Mouse (Mus musculus): Measurements from ENCODE around the gene Mpg.
A peak's percentile ranks its signal among the peaks of the same experiment; 100 is the strongest.

Mpg gene

GRCm38 (mm10) chr11:32226124-32226871 lies at the start of gene Mpg:
TSS of gene Mpg (plus strand) at chr11:32226505.
- peak; percentile 94 for DNase-seq (ENCODE audit: low read depth, low spot score)

- no peak for DNase-seq (ENCODE audit: low read depth, low spot score)
Measured at GRCm38 (mm10) chr11:32178506-32178905, 47.8 kb upstream of the Mpg start.

GRCm38 (mm10) chr11:32181246-32181645 lies 45.1 kb upstream of the Mpg start:
- no peak for DNase-seq (ENCODE audit: low read depth, low spot score)

GRCm38 (mm10) chr11:32181973-32182868 lies 44.1 kb upstream of the Mpg start:
- peak; percentile 82 for DNase-seq (ENCODE audit: low read depth, low spot score)

GRCm38 (mm10) chr11:32184469-32184868 lies 41.8 kb upstream of the Mpg start:
- DNase-seq (ENCODE audit: low read depth, low spot score): no peak

- DNase-seq (ENCODE audit: low read depth, low spot score): no peak
Measured at GRCm38 (mm10) chr11:32186031-32186430, 40.3 kb upstream of the Mpg start.

- DNase-seq (ENCODE audit: low read depth, low spot score): no peak
Measured at GRCm38 (mm10) chr11:32187256-32187655, 39.0 kb upstream of the Mpg start.

GRCm38 (mm10) chr11:32188881-32189280 lies 37.4 kb upstream of the Mpg start:
- DNase-seq (ENCODE audit: low read depth, low spot score): no peak

GRCm38 (mm10) chr11:32189434-32189833 lies 36.9 kb upstream of the Mpg start:
- DNase-seq (ENCODE audit: low read depth, low spot score): no peak

- DNase-seq (ENCODE audit: low read depth, low spot score): no peak
Measured at GRCm38 (mm10) chr11:32190119-32190518, 36.2 kb upstream of the Mpg start.

- DNase-seq (ENCODE audit: low read depth, low spot score): no peak
Measured at GRCm38 (mm10) chr11:32190603-32191110, 35.6 kb upstream of the Mpg start.

GRCm38 (mm10) chr11:32193156-32193555 lies 33.1 kb upstream of the Mpg start:
- DNase-seq (ENCODE audit: low read depth, low spot score): no peak

- no peak for DNase-seq (ENCODE audit: low read depth, low spot score)
Measured at GRCm38 (mm10) chr11:32194086-32194485, 32.2 kb upstream of the Mpg start.

GRCm38 (mm10) chr11:32194626-32195025 lies 31.7 kb upstream of the Mpg start:
- no peak for DNase-seq (ENCODE audit: low read depth, low spot score)

GRCm38 (mm10) chr11:32195867-32196540 lies 30.3 kb upstream of the Mpg start:
- peak; percentile 64 for DNase-seq (ENCODE audit: low read depth, low spot score)

GRCm38 (mm10) chr11:32196727-32197126 lies 29.6 kb upstream of the Mpg start:
- DNase-seq (ENCODE audit: low read depth, low spot score): no peak

GRCm38 (mm10) chr11:32197766-32198165 lies 28.5 kb upstream of the Mpg start:
- no peak for DNase-seq (ENCODE audit: low read depth, low spot score)

- DNase-seq (ENCODE audit: low read depth, low spot score): no peak
Measured at GRCm38 (mm10) chr11:32198256-32198955, 27.9 kb upstream of the Mpg start.

GRCm38 (mm10) chr11:32199230-32199629 lies 27.1 kb upstream of the Mpg start:
- DNase-seq (ENCODE audit: low read depth, low spot score): peak; percentile 34

GRCm38 (mm10) chr11:32200075-32200601 lies 26.2 kb upstream of the Mpg start, which contains the start of gene Il9r:
TSS of gene Il9r (minus strand) at chr11:32200279.
- DNase-seq (ENCODE audit: low read depth, low spot score): peak; percentile 72

GRCm38 (mm10) chr11:32200992-32201391 lies 25.3 kb upstream of the Mpg start:
- peak; percentile 52 for DNase-seq (ENCODE audit: low read depth, low spot score)
